Mouse (Mus musculus): ENCODE data around the gene Olfr1290. TPM values are rescaled to one million over a fixed set of nuclear protein-coding genes. Genes with fewer than 3 reads are reported as not detected.

Gene Olfr1290
- polyA plus RNA-seq, 1 experiment from 2014 or later: not detected

Other genes starting within 250 kb of the Olfr1290 start
- not detected in 2 replicates for gene Olfr1276, start 239.3 kb downstream of the Olfr1290 start, polyA plus RNA-seq (2015; fragmentation: Nextera tagmentation; extraction: Ambion mirVana)
- gene Olfr1277, start 219.7 kb downstream of the Olfr1290 start, polyA plus RNA-seq (2015; fragmentation: Nextera tagmentation; extraction: Ambion mirVana): not detected in 2 replicates
- gene Olfr1278, start 203.7 kb downstream of the Olfr1290 start, polyA plus RNA-seq (2015; fragmentation: Nextera tagmentation; extraction: Ambion mirVana): not detected in 2 replicates
- gene Olfr1279, start 193.2 kb downstream of the Olfr1290 start, polyA plus RNA-seq (2015; fragmentation: Nextera tagmentation; extraction: Ambion mirVana): not detected in 2 replicates
- not detected in 2 replicates for gene Olfr1280, start 179.8 kb downstream of the Olfr1290 start, polyA plus RNA-seq (2015; fragmentation: Nextera tagmentation; extraction: Ambion mirVana)
- gene Olfr1281, start 167.3 kb downstream of the Olfr1290 start, polyA plus RNA-seq (2015; fragmentation: Nextera tagmentation; extraction: Ambion mirVana): not detected in 2 replicates
- gene Olfr1282, start 157.8 kb downstream of the Olfr1290 start, polyA plus RNA-seq (2015; fragmentation: Nextera tagmentation; extraction: Ambion mirVana): not detected in 2 replicates
- not detected in 2 replicates for gene Olfr1283, start 127.0 kb downstream of the Olfr1290 start, polyA plus RNA-seq (2015; fragmentation: Nextera tagmentation; extraction: Ambion mirVana)
- not detected in 2 replicates for gene Olfr1284, start 118.3 kb downstream of the Olfr1290 start, polyA plus RNA-seq (2015; fragmentation: Nextera tagmentation; extraction: Ambion mirVana)
- not detected in 2 replicates for gene Olfr1286, start 70.7 kb downstream of the Olfr1290 start, polyA plus RNA-seq (2015; fragmentation: Nextera tagmentation; extraction: Ambion mirVana)
- gene Olfr1287, start 44.7 kb downstream of the Olfr1290 start, polyA plus RNA-seq (2015; fragmentation: Nextera tagmentation; extraction: Ambion mirVana): not detected in 2 replicates
- not detected in 2 replicates for gene Olfr1288, start 19.7 kb downstream of the Olfr1290 start, polyA plus RNA-seq (2015; fragmentation: Nextera tagmentation; extraction: Ambion mirVana)
- gene Olfr1289, start 13.0 kb downstream of the Olfr1290 start, polyA plus RNA-seq (2015; fragmentation: Nextera tagmentation; extraction: Ambion mirVana): not detected in 2 replicates
- not detected in 2 replicates for gene Olfr1291-ps1, start 3.4 kb upstream of the Olfr1290 start, polyA plus RNA-seq (2015; fragmentation: Nextera tagmentation; extraction: Ambion mirVana)
- not detected in 2 replicates for gene Olfr1293-ps, start 31.4 kb upstream of the Olfr1290 start, polyA plus RNA-seq (2015; fragmentation: Nextera tagmentation; extraction: Ambion mirVana)
- not detected in 2 replicates for gene Olfr1294, start 46.5 kb upstream of the Olfr1290 start, polyA plus RNA-seq (2015; fragmentation: Nextera tagmentation; extraction: Ambion mirVana)
- gene Olfr1295, start 75.9 kb upstream of the Olfr1290 start, polyA plus RNA-seq (2015; fragmentation: Nextera tagmentation; extraction: Ambion mirVana): not detected in 2 replicates
- not detected in 2 replicates for gene Olfr1297, start 132.7 kb upstream of the Olfr1290 start, polyA plus RNA-seq (2015; fragmentation: Nextera tagmentation; extraction: Ambion mirVana)
- gene Olfr1298, start 155.4 kb upstream of the Olfr1290 start, polyA plus RNA-seq (2015; fragmentation: Nextera tagmentation; extraction: Ambion mirVana): not detected in 2 replicates
- not detected in 2 replicates for gene Olfr1299, start 167.6 kb upstream of the Olfr1290 start, polyA plus RNA-seq (2015; fragmentation: Nextera tagmentation; extraction: Ambion mirVana)

Data from midbrain, embryonic 16.5 days (tissue).